Mouse (Mus musculus) gastrocnemius, adult 18-20 months (tissue): ENCODE results near the gene Iqcj. TPM values are rescaled to one million over a fixed set of nuclear protein-coding genes. Genes with fewer than 3 reads are reported as not detected.

Source experiments
- DNase-seq: peaks from one replicate; pipeline ENCODE4 v3.0.0; 2021; ENCODE audit warnings: low spot score
- total RNA-seq, 2 experiments: library from RNA; stranded (reverse); gene quantifications; 2 replicates each; pipeline ENCODE4 v1.2.3; 2021

The Iqcj gene
- total RNA-seq, 2 experiments from 2014 or later: not detected

GRCm38 (mm10) chr3:67954459-67955065, 62.5 kb downstream of the Iqcj start:
- DNase-seq: no peak

GRCm38 (mm10) chr3:67959672-67960071, 67.7 kb downstream of the Iqcj start:
- DNase-seq: no peak

- no peak for DNase-seq
Observed at GRCm38 (mm10) chr3:67960133-67960532, 68.1 kb downstream of the Iqcj start.

GRCm38 (mm10) chr3:67960727-67961126, 68.7 kb downstream of the Iqcj start:
- no peak for DNase-seq

GRCm38 (mm10) chr3:67961934-67962639, 70.1 kb downstream of the Iqcj start:
- no peak for DNase-seq

GRCm38 (mm10) chr3:67974340-67974998, 82.4 kb downstream of the Iqcj start:
- no peak for DNase-seq

DNA sequence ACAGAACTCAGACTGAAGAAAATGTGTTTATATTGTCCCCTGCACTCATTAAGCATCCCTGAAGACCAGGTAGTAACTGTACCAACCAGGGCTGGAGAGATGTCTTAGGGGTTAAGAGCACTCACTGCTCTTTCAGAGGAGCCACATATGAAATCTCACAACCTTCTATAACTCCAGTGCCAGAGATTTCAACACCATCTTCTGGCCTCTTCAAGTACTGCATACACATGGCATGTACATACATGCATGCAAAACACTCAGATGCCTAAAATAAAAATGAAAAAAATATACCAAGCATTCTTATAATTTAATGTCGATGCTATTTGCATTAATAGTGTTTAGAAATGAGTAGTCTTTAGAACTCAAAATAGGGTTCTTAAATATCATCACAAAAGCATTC, 88.0 kb downstream of the Iqcj start:
- DNase-seq: no peak

DNA sequence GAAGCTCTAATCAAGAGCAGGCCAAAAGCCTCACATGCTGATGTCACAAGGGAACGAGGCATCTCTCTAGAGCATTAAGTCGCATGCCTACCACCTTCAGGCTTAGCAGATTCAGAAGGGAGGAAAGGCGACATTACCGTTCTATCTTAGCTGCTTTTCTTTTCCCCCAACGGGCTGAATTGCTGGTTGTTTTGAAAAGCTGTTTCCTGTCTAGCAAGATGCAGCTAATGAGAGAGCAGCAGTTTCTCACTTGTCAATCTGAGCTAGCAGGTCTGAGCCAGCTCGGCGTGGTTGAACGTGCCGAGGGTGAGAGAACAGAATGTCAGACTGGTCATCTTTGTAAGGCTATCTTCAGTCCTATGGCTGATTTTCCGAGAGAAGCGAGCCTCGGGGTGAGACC, 91.3 kb downstream of the Iqcj start:
- DNase-seq: no peak

- DNase-seq: no peak
Observed at GRCm38 (mm10) chr3:68002415-68002814, 110.4 kb downstream of the Iqcj start.

- DNase-seq: no peak
Observed at GRCm38 (mm10) chr3:68012342-68012741, 120.3 kb downstream of the Iqcj start.

- DNase-seq: no peak
Observed at GRCm38 (mm10) chr3:68015786-68016185, 123.8 kb downstream of the Iqcj start.

- DNase-seq: no peak
Observed at GRCm38 (mm10) chr3:68019401-68019800, 127.4 kb downstream of the Iqcj start.

DNA sequence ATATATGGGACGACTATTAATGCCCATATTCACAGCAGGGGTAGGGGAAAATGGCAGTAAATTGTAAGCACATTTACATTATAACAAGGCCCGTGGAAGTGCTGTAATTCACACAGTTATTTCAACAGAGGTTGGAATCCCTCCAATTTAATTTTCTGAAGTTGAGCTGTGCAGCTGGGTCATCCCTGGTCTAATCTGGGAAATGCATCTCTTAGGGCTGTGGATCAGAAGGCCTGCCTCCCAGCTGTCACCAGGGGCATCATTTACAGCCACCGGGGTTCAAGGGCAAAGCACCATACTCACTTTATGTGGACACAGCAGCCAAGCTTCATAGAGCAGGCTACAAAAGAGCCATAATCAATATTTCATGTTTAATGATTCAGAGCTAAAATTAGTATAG, 144.1 kb downstream of the Iqcj start:
- DNase-seq: no peak

- DNase-seq: no peak
Observed at GRCm38 (mm10) chr3:68042951-68043350, 150.9 kb downstream of the Iqcj start.

DNA sequence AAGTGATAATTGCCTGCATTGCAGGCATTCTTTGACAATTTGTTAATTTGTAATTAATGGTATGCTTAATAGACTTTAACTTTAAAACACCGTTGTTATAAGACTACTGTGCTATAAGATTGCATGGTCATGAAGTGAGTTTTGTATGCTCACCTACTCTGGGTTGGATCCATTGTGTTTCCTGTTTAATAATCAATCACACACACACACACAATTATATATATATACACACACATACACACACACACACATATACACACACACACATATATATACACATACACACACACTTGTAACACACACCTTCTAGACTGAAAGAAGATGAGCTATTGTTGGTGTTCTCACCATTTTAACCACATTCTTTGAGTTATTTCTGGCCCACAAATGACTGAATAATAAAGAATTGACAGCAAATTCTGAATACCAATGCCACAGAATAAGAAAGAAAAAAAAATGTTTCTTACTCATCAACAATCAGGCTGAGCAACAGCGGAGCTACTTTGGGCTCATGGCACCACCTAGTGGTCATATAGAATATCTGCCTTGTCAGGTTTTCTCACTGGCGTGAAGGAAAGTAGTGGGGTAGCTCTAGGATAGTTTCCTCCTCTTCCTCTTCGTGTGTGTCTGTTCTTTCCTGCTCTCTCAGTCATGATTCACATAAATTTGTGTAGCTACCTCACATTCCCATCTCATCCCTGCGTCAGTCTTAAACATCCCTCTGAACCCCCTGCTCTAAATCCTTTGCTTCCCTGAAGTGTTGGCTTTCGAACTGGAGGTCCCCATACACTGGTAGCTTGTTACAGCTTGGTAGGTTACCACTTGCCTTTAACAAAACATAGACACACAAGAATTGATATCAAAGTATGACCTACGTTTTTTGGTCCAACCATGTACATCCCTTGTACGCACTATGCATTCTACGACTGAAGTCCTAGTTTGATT, 153.7 kb downstream of the Iqcj start:
- DNase-seq: no peak

DNA sequence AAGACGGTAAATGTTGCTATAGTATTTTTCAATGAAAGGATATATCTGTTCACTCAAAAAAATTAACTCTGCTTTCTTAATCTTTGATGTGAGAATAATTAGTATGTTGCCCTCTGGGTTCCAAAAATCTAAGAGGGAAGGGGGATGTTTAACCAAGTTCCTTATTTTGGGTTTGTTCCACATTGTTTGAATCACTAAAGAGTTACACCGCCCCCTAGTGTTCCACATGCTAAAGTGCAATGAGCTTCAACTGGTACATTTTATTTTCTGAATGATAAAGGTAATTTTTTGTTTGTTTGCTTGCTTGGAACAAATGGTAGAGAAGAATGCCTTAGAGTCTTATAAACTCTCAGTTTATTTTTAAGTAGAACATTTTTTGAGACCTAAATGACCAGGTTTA, 161.5 kb downstream of the Iqcj start:
- DNase-seq: no peak

GRCm38 (mm10) chr3:68055071-68055470, 163.1 kb downstream of the Iqcj start:
- no peak for DNase-seq

- peak; percentile 66 for DNase-seq
Observed at GRCm38 (mm10) chr3:68056373-68057275, 164.6 kb downstream of the Iqcj start.

DNA sequence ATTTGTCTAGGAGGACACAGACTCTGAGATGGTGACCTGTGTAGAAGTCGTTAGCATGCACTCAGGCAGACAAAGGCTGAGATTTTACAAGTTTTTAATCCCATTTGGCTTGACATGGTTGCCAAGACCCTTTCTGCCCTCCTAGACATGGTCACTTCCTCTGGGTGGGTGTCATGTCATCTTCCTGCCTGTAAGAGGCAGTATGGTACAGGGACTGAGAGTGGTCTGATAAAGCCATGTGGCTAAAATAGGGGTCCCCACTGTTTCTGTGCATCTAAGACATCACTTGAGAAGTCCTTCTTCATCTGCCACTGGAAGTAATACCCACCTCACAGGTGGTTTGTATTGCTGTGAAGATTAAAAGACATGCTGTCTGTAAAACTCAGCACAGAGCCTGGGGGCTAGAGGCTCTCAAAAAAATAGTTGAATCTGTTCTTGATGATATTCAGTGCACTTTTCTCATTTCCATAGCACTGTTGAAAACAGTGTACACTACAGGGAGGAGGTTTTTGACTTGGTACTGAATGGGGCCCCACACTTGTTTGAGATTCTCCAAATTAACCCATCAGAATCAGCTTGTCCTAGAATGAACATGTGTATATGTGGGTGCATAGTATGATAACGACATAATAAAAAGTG, 167.3 kb downstream of the Iqcj start:
- DNase-seq: no peak

DNA sequence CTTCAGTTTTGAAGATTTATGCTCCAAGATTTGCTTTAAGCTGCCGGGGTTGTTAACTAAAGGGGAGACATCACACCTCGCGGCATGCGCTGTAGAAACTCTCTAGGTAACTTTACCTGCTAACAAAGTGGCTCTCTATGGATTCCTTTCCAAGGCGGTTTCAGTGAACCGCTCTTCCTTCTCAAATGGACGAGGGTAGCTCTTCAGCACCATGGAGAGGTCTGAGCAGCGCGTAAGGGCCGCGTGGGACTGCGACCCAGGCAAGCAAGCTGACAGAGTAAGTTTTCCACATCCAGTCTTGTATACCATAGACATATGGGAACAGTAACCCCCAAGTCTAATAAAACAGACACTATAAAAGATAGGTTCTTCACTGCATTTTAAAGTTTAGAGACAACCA, 172.7 kb downstream of the Iqcj start, which contains the start of gene Schip1:
TSS of gene Schip1 (plus strand) at position 72 of the 400 bp plus-strand sequence.
- DNase-seq: no peak
